Mouse (Mus musculus) brain, embryonic 14.5 days (tissue): ENCODE measurements around the gene Orc4.

Experiments
- CTCF ChIP-seq: fragments of 200-500 bp; IDR thresholded peaks from 2 replicates; pipeline ENCODE4 v1.5.1; 2012; ENCODE audit warnings: inconsistent platforms, mild to moderate bottlenecking, moderate library complexity, borderline replicate concordance; ENCODE audit not compliant: insufficient read depth, insufficient read length; ENCODE audit errors: extremely low read depth
- POLR2A ChIP-seq: fragments of 200-500 bp; IDR thresholded peaks from 2 replicates; pipeline ENCODE4 v1.6.1; 2012; ENCODE audit warnings: mild to moderate bottlenecking, inconsistent platforms, borderline replicate concordance; ENCODE audit not compliant: poor library complexity, insufficient read depth, insufficient read length, severe bottlenecking; ENCODE audit errors: extremely low read depth

DNA sequence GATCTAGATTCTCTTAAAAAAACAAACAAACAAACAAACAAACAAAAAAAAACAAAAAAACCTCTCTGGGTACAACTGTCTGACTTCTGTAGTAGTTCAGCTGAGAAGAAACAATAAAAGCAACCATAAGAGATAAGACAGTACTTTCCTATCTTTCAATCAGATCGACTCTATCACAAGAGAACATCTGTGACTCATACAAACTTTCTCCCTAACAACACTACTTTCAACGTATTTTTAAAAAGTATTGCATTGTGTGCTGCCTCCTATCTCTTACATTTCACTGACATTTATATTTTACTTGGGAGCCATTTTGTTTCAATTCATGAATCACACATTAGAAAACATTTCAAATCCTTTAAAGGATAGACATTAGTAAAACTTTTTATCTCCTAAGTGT lies 15.0 kb downstream of the Orc4 start:
- TF ChIP-seq POLR2A = no peak
- no peak for TF ChIP-seq CTCF
